20 mouse cellular contexts compared by ENCODE assay signal in genomic region chr11:70570614-70571013, GRCm38 (mm10). TPM values are rescaled to one million over a fixed set of nuclear protein-coding genes. Genes with fewer than 3 reads are reported as not detected.
"Had no signal": no experiment of that assay in that cellular context is flagged by ENCODE, and none has a peak within 500 bp of the region (broad histone marks: within the 10 kb centered on the region; RNA-seq: fewer than 3 reads in every experiment).

No protein-coding gene starts in this region.

RNA-seq across cellular contexts. Expression of gene Gm40193, which starts 37.9 kb away (rescaled TPM):
- total RNA-seq: megakaryocyte, adult 5-6 weeks; midbrain, postnatal 0 days; monocyte, adult 5-6 weeks; neutrophil, adult 5-6 weeks had no signal
- polyA plus RNA-seq: liver, postnatal 0 days; lung, adult 2 months; lung, embryonic 15.5 days; lung, postnatal 0 days; macrophage; midbrain, embryonic 11.5 days; midbrain, embryonic 13.5 days; midbrain, embryonic 15.5 days; midbrain, postnatal 0 days; neural tube, embryonic 12.5 days; neural tube, embryonic 14.5 days; spleen, adult 2 months; stomach, embryonic 15.5 days; stomach, postnatal 0 days; testis, adult 2 months; thymus, adult 2 months; urinary bladder, adult 2 months had no signal

RNA-seq across cellular contexts. Expression of gene 4930544D05Rik, which starts 45.0 kb away (rescaled TPM):
- total RNA-seq: megakaryocyte, adult 5-6 weeks; midbrain, postnatal 0 days; monocyte, adult 5-6 weeks; neutrophil, adult 5-6 weeks had no signal
- polyA plus RNA-seq: liver, postnatal 0 days; lung, adult 2 months; lung, embryonic 15.5 days; lung, postnatal 0 days; macrophage; midbrain, embryonic 11.5 days; midbrain, embryonic 13.5 days; midbrain, embryonic 15.5 days; midbrain, postnatal 0 days; neural tube, embryonic 12.5 days; neural tube, embryonic 14.5 days; spleen, adult 2 months; stomach, postnatal 0 days; urinary bladder, adult 2 months had no signal
